Mouse (Mus musculus) central nervous system, embryonic 11.5 days (tissue): Measurements from ENCODE around the gene Itgam. TPM values are rescaled to one million over a fixed set of nuclear protein-coding genes. Genes with fewer than 3 reads are reported as not detected.

Source experiments
- polyA plus RNA-seq: library from polyadenylated mRNA; depleted of rRNA; stranded (reverse); fragments of >200 nt; gene quantifications from 2 replicates; pipeline ENCODE4 v1.2.3, GENCODE M21; 2012; rRNA removed

Itgam gene
- 0.91 and 2.4 TPM in 2 replicates for polyA plus RNA-seq

GRCm38 (mm10) chr7:128062456-128062855 lies at the start of gene Itgam, which contains the start of gene Gm49368:
Gene Itgam, plus strand, starts transcription at chr7:128062640.
Gene Gm49368, plus strand, starts transcription at chr7:128062683.

GRCm38 (mm10) chr7:128128741-128129720 lies 66.6 kb downstream of the Itgam start, which contains the start of gene Itgax:
Gene Itgax, plus strand, starts transcription at chr7:128129547.

GRCm38 (mm10) chr7:128154076-128154475 lies 91.6 kb downstream of the Itgam start, which contains the start of gene Itgad:
Gene Itgad, plus strand, starts transcription at chr7:128154376.

Other genes with a start within 250 kb of the Itgam start
- 69.6 and 99.1 TPM in 2 replicates for gene Stx4a, start 238.3 kb upstream of the Itgam start, polyA plus RNA-seq
- 36.0 and 46.5 TPM in 2 replicates for gene Stx1b, start 238.1 kb upstream of the Itgam start, polyA plus RNA-seq
- 26.7 and 27.5 TPM in 2 replicates for gene Zfp646, start 186.4 kb upstream of the Itgam start, polyA plus RNA-seq
- gene Zfp668, start 185.8 kb upstream of the Itgam start, polyA plus RNA-seq = 16.2 and 20.9 TPM in 2 replicates
- gene Prss53, start 171.7 kb upstream of the Itgam start, polyA plus RNA-seq = 1.2 and 1.6 TPM in 2 replicates
- gene Gm21974, start 167.2 kb upstream of the Itgam start, polyA plus RNA-seq = not detected in 2 replicates
- gene Vkorc1, start 167.0 kb upstream of the Itgam start, polyA plus RNA-seq = 36.5 and 56.2 TPM in 2 replicates
- 37.4 and 59.5 TPM in 2 replicates for gene Bckdk, start 158.6 kb upstream of the Itgam start, polyA plus RNA-seq
- 45.6 and 52.9 TPM in 2 replicates for gene Kat8, start 150.1 kb upstream of the Itgam start, polyA plus RNA-seq
- gene Prss8, start 132.5 kb upstream of the Itgam start, polyA plus RNA-seq = 1.0 and 3.1 TPM in 2 replicates
- 8.6 and 8.8 TPM in 2 replicates for gene Prss36, start 115.9 kb upstream of the Itgam start, polyA plus RNA-seq
- gene Fus, start 95.2 kb upstream of the Itgam start, polyA plus RNA-seq = 824 and 846 TPM in 2 replicates
- gene Pycard, start 68.8 kb upstream of the Itgam start, polyA plus RNA-seq = 7.1 and 10.2 TPM in 2 replicates
- 1.1 and 1.6 TPM in 2 replicates for gene Trim72, start 58.7 kb upstream of the Itgam start, polyA plus RNA-seq
- 0.01 TPM in 1 of 2 replicates, not detected in the other for gene Gm49368, start within 50 bp of the Itgam start, polyA plus RNA-seq
- 0.02 and 0.04 TPM in 2 replicates for gene Itgax, start 66.9 kb downstream of the Itgam start, polyA plus RNA-seq
- gene Itgad, start 91.7 kb downstream of the Itgam start, polyA plus RNA-seq = not detected in 2 replicates
- 3.9 and 10.1 TPM in 2 replicates for gene Cox6a2, start 143.7 kb downstream of the Itgam start, polyA plus RNA-seq
- gene Armc5, start 174.7 kb downstream of the Itgam start, polyA plus RNA-seq = 11.5 and 14.5 TPM in 2 replicates
- gene 9130023H24Rik, start 175.4 kb downstream of the Itgam start, polyA plus RNA-seq = 2.8 and 4.2 TPM in 2 replicates
- gene Tgfb1i1, start 184.2 kb downstream of the Itgam start, polyA plus RNA-seq = 18.2 and 27.5 TPM in 2 replicates
- 0.30 and 0.39 TPM in 2 replicates for gene Slc5a2, start 203.0 kb downstream of the Itgam start, polyA plus RNA-seq
- gene BC017158, start 235.5 kb downstream of the Itgam start, polyA plus RNA-seq = 25.5 and 31.0 TPM in 2 replicates